Mouse (Mus musculus): ENCODE data around the gene Gbx2.

Gene Gbx2

DNA sequence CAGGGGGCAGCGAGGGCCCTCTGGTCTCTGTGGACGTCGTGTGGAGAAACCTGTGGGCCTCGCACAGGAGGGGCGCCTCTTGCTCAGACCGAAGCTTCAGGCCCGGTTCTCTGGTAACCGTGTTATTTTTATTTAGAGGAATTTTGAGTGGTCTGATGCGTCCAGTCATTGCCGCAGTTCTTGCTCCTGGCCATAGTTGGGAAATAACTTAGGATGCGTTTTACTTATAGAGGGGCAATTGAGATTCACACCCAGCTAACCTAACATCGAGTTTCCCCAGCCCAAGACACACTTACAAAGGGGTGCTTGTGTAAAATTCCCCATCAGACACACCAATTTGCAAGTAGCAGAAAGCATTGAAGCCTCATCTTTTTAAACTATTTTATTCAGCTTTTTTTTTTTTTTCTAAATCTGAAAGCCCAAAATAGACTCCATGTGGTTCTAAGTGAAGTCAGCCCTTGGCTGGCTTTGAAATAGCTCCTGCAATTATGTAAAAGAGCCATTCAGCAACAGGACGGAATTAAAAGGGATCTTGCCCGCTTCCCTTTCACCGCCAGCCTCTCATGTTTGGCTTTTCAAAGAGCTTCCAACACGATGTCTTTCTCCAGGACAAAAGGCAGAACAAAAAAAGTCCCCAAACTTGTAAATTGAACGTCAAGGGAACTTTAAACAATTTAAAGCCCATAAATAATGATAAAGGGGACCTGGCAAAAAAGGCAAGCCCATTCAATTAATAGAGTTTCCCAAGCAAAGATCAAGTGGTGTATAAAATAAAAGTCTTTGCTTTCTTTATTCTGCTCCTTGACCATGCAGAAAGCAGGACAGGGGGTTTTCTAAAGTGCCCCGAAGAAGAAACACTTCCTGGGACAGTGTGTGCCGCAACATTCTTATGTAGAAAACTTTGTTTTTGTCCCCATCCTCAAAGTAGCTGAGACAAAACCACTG, 3.6 kb upstream of the Gbx2 start:
- DNase-seq, result no peak

DNA sequence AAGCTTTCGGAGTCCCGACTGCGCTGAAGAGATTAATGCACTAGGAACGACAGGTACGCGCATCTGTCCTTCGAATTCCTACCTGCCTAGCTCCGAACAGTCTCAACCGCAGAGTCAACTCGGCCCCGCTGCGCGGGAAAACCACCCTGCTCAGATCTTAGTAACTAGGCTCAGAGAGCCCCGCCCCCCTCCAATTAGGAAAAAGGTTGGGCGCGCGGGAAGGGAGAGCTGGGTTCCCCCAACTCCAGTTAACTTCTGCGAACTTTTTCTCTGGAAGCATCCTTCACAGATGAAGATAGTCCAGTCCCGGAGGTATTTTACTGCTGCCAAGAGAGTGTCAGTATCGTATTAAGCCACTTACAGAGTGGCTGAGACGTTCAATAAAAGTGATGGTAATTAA, 2.8 kb upstream of the Gbx2 start:
- no peak for DNase-seq

DNA sequence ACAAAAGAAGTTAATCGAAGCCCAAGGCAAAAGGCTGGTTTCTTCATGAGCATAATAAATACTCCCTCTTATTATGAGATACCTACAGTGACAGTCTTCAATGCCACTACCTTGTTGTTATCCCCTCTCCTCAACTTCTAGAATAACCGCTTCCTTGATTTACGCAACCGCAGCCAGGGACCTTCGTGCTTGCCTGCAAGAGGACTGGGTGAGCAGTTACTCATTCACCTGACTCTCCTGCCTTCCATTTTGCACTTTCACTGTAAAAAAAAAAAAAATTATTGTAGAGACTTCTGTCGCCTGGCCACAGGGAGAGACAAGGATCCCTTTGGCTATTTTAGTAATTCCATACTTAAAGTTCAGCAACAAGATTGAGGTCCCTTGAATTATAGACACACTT, 2.0 kb upstream of the Gbx2 start:
- no peak for DNase-seq

DNA sequence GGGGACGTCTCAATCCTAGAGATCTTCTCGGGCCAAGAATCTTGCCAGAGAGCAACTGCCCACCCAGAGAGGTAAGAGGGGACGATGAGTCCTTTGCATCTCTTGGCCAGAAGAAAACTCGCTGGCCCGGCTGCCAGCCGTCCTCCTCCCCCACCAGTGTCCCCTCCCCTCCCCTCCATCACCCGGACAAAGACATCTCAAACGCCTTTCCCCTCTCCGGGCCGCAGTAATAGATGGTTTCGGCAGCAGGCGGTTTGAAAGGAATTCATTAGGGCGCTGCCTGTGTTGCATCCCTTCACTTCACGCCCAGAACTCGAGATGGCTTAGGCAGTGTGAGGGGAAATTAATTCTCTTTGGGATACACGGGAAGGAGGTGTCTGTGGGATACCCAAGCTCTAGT, 1.6 kb upstream of the Gbx2 start:
- DNase-seq, result no peak

DNA sequence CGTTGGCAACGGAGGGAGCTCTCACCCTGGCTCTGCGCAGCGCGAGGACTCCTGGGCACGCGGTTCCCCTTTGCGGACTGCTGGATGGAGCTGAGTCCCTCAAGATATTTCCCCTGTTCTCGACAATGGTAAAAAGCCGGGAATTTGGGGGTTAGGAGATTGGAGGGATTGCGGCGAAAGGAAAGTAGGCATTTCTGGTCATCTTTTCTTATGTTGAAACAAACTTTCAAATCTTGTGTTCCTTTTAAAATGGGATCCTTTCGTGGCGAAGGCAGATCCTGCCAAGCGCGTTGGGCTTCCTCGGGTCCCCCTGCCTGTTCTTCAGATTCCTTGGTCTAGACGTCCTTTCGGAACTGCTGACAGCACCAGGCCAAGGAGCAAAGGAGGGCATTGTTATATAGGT, 1.0 kb upstream of the Gbx2 start:
- DNase-seq, result no peak

DNA sequence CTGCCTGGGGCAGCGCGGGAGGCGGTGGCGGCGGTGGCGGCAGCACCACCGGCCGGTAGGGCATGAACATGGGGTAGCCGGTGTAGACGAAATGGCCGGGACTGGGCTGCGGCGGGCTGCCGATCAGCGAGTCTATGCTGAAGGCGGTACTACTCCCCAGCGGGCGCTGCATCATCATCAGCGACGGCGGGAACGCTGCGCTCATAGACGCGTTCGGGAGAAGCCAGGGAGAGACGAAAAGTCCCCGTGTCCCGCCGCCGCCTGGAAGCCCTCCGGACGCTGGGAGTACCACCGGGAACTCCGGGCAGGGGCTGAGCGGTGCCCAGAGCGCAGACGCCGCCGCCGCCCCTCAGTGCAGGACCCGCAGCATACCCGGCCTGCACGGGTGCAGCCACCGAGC, 428 bp downstream of the Gbx2 start:
- no peak for DNase-seq

DNA sequence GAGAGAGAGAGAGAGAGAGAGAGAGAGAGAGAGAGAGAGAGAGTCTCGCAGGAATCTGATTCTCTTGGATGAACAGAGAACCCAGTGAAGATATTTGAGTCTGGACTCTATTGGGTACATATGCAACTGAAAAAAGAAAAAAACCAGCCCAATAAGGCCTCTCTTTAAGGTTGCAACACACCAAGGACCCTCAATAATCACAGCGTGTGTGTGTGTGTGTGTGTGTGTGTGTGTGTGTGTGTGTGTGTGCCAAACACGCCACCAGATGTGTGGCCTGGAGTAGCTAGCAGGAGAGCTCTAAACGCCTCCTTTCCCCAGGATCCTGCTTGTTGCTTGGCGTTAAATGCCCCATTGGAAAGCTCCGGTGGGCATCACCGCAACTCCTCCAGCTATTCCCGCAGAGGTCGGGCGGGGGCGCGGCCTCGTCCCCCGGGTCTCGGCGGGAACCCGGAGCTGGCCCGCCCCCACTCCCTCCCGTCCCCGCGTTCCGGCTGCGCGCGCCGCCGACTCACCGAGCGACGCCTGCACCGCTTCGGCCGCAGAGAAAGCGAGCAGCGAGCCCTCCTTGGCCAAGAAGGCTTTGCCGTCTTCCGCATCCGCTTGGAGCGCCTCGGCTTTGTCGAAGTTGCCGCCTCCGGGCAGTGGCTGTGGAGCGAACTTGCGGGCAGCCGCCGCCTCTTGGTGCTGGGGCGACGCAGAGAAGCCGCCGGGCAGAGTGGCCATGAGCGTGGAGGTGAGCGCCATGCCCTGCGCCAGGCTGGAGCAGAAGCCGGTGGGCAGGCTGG, 1.1 kb downstream of the Gbx2 start:
- DNase-seq, result peak in 1 of 2 experiments; percentile 19

DNA sequence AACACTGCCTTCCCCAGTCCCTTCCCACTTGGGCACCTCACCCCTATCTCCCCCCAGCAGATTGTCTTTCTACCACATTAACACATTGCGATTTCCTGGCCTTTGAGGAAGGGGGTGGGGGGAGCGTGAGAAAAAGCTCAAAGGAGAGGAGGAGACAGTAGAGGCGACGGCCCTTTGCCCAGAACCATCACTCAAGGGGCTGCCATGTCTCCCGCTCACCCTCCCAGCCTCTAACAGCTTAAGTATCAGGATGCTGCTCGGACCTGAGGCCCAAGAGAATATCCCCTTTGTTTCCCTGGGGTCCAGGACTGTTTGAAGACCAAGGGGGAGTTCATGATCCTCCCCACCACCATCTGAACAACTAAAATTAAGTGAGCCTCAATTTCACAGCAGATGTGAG, 1.8 kb downstream of the Gbx2 start:
- no peak for DNase-seq

DNA sequence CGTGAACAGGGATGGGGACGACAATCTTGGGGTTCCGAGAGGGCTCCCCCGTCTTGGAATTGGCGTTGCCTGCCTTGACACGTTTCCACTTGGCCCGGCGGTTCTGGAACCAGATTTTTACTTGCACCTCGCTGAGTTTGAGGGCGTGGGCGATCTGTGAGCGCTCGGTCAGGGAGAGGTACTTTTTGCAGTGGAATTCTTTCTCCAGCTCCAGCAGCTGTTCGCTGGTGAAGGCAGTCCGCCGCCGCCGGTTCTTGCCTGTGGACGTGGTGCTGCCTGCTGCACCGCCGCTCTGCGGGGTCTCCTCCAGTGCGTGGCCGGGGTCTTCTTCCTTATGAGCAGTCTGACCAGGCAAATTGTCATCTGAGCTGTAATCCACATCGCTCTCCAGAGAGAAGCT, 2.3 kb downstream of the Gbx2 start:
- DNase-seq, result no peak

DNA sequence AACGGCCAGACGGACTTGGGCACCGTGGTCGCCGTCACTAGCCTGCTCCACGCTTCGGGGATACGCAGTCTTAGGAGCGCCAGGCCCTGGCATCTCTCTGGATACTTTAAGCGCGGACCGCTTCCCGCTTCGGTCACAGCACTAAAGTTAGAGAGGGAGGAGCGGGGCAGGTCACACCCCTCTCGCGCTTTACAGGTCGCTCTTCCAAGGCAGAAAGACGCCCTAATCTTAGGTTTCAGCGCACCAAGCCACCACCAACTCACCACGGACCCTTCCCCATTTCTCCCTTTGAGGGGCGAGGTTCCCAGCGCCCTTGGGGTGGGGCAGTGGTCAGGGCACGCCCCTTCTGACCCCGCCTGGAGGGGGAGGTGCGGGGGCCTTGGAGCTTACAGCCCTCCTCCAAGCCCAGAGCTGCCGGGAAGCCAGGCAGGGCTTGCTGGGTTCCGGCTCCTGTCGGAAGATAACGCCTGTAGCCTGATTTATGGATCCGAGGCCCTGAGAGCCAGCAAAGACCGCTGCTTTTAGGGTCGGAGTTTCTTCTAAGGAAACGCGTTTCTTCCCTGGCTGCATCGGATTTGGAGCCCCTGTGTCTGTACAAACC, 3.8 kb downstream of the Gbx2 start:
- no peak for DNase-seq

DNA sequence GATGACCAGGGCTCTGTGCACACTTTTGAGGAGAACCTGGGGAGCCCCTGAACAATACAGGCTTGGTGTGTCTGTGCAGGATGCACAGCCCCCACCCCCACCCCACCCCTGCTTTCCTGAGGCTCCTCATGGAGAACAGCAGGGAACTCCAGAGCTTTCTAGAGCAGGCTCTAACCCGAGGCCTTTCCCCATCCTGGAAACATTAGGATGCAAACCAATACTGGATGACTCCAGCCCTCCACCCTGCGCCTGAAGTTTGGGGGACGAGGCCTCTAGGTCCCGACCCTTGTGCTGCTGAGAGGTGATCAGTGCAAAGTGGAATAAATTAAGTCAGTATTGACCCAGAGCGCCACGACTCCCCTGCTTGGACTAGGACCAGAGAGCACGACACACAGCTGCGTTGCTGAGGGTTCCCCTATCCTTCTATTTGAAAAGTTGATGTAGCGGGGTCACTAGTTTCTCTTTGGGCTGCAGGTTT, 4.4 kb downstream of the Gbx2 start:
- DNase-seq, result no peak

DNA sequence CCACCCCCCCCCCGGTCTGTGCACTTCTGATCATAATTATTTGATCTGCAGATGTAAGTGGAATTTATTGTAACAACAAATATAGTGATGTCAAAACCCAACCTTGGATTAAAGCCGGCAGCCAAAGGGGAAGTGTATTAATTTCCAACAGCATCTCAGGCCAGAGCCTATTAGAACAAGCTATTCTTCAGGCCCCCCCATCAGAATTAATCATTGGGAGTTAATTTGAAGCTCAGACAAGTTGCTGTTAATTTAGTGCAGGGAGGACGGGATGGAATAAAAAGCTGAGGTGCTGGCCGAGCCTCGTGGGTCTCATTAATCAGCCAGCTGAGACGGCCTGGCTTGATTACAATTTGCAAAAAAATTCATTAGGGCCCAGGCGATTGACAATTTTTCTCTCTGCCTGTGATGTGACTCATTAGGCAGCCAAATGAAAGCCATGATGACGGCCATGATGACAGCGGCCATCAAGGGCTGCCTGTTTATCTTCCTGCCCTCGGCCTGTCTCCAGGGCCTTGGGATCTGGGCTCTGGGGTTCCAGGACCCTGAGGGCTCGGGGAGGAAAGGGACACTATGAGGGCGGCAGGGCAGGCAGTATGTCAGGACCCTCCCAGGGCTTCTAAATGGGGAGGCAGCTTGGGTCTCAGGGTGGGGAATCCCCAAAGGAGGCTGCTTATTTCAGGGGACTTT, 5.3 kb downstream of the Gbx2 start:
- no peak for DNase-seq

DNA sequence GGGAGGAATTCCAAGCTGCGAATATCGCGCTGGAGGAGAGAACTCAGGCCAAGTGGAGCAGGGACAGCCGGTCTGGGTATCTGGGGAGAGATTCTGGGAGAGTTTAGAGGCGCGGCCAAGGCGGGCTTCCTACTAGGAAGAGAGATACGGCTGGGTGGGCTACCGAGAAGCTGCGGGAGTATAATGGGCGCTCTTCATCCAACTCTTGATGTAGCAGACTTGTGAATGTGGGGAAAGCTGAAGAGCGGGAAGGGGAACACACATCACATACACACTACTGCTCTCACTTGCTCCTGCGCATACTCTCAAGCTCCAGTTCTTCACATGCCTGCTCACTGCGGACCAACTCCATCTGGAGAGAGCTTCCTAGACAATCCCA, 7.3 kb downstream of the Gbx2 start:
- peak in 1 of 2 experiments; percentile 28 for DNase-seq

DNA sequence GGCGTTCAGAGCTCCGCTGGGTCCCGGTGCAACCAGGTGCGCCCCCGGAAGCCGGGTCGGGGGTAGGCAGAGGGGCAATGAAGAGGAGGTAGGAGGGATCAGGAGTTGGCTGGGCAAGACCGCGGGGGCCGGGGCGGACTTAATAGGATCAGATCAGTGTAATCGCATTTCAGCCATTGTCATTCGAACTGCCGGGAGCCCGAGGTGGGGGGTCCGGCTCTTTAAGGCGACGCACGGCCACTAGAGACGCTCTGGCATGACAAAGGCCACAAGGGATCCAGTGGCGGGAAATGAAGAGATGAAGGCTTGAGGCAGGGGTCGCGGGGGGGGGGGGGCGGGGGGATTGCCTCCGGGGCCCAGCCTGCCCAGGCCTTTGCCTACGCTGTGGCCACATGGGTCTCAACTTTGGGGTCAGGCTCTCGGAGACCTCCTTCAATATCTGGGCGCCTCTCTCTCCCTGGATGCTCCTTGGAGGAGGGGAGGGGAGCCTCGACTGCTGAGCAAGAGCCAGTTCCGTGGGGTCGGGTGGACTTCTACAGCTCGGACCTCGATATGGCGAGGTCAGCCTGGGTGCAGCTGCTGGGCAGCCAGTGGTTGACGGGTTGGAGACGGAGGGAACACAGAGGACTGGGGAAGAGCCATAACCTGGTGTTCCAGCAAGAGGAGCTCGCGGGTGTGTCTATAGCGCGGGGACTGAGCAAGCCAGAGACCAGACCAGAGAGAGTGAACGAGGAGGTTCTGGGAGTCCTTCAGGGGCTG, 7.9 kb downstream of the Gbx2 start:
- DNase-seq, result peak in 1 of 2 experiments; percentile 26

DNA sequence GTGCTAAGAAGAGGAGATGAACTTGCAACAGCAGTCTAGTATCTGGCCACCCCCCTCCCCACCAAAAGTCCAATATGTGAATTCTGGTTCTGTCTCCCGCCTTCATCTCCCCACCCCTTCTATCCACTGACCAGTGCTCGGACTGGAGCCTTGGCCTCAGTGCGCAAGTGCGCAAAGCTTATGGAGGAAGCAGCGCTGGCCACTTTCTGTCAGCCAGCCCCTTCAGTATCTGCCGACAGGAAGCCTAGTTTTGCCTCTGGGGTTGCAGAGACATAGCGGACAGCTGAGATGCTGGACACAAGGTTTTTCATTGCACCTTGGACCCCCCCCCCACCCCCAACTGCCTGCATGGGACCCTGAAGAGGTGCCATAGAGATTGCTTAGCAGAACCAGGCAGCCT, 8.7 kb downstream of the Gbx2 start:
- peak in 1 of 2 experiments; percentile 6 for DNase-seq

DNA sequence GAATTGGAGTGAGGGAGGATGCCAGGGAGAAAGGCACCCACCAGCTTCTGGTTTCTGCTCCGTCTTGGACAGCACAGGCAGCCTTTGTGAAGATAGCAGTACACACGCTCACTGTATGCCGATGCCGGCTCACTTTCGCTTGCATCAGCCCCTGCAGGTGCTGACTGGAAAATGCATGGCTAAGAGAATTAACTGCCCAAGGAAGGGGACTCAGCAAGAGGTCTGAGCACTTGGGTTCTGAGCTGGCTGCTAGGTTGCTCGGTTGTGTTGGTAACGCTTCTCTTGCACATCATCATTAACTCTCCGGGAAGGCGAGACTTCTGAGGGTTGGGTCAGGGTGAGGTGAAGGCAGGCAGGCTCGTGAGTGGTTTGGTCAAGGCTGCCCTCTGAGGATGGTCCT, 9.2 kb downstream of the Gbx2 start:
- peak in 1 of 2 experiments; percentile 21 for DNase-seq

DNA sequence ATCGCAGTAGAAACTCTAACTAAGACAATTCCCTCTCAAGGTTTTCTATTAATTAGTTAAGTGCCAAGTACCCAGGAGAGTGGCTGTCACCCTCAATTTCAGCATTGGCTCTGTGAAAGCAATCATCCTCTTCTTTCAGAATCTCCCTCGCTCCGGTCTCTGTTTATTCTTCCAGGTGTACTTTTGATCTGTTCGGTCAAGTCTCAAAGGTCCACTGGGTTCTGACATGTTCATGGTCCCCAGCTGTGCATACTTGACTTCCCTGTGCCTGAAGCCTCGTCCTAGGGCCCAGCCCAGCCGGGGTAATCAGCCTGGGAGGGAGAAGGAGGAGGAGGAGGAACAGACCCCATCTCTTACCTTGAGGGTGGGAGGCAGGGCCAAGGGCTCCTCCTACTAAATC, 11.8 kb downstream of the Gbx2 start:
- peak in 1 of 2 experiments; percentile 40 for DNase-seq

DNA sequence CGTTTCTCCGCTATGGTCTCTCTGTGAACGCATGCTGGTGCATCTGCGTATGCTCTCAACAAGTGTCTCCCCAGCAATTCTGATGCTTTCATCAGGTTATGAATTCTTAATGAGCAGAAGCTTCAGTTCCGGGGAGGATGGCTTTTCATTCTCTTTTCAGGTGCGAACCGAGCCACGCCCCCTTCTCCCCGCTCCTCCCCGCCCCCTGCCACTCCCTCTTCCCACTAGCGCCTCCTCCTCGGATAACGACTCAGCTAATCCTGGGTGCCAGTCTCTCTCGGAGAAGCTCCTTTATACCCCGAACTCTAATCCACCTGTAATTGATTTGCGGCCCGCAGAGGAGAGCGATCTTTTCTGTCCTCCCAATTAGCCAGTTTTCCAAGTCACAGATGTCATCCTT, 12.9 kb downstream of the Gbx2 start:
- peak in 1 of 2 experiments; percentile 6 for DNase-seq

DNA sequence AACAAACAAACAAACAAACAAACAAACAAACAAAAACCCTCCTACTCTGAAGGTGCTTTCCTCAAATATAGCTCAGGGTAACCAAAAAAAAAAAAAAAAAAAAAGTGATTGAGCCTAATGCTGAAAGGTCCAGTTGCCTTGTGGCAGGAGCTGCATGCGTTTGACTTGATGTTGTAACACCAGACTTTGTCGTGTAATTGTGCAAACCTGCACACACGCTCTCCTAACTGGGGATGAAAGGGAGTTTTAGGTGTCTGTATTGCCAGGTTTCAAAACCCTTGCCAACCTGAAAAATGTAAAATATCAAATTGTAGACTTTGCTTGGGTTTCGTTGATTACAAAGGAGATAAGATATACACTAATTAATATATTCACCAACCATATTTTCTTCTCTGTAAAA, 17.4 kb downstream of the Gbx2 start:
- no peak for DNase-seq

DNA sequence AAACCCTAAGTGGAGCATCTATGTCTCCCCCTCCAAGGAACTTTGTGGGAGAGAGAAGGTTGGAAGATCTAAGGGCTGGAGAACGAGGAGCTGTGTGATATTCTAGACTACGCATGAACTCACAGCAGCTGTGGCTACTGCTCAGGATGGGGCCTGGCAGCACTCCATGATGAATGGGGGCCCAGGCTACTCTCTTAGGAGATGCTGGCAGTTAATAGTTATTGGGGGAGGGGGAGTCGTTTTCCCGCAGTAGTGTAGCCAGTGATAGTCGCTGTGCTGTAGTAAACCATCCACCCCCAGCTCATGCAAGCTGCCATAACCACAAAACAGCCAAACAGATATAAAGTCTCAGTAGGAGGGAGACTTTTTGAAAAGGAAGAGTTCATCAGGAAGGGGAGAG, 18.6 kb downstream of the Gbx2 start:
- no peak for DNase-seq

DNA sequence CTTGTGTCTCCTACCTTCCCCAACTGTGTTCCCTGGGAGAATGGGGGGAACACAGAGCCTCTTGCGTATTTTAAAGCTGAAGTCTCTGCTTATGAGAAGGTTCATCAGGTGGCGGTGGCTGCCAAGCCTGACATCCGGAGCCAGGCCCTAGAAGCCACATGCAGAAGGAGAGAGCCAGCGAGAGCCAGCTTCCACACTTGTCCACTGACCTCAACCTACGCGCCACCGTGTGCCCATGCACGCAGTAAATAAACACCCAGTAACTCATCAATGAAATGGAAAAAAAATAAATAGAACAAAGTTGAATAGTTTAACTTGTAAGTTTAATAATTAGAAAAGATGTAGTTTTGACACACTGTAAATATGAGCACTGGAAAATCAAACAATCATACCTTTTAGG, 21.2 kb downstream of the Gbx2 start:
- no peak for DNase-seq

DNA sequence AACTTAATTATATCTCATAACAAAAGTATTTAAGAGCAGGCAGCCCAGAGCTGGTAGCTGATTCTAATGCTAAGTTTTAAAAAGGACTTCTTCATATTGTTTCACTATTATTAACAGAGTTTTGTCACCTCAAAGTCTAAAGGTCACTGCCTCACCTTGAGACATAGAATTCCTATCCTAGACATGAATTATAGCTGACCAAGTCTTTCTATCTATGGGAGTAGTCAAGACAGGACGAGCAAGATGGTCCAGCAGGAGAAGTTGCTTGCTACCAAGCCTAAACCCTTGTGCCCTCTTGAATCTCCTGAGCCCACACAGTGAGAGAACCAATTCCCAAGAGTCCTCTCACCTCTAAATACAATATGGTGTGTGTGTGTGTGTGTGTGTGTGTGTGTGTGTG, 28.3 kb downstream of the Gbx2 start:
- no peak for DNase-seq

Data from kidney, postnatal 25 days (tissue).